Mouse (Mus musculus): ENCODE measurements around the gene Ifi207.
"Not testable (repeated sequence)": the region's sequence is repeated elsewhere in the genome, so short reads cannot be mapped to it uniquely, and the experiment has no call there.

Ifi207 gene

DNA sequence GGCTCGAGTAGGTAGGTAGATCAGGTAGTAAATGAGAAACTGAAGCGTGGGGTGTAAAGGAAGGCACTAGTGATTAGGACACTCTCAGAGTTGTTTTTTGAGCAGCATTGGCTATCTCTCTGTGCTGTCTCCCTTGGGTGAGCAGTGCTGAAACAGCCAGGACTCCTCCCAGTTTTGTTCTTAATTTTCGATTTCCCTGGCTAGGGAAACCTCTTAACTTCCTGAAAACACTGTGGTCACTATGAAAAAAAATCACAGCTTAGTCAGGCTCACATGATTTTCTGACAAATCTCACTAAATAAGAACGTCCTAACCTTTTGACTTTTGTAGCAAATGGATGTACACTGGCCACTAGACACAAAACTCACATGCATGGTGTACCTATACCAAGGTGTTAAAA lies at the start of gene Ifi207:
Gene Ifi207, minus strand, starts transcription at position 92 of the 400 bp plus-strand sequence.
- DNase-seq, result no peak

DNA sequence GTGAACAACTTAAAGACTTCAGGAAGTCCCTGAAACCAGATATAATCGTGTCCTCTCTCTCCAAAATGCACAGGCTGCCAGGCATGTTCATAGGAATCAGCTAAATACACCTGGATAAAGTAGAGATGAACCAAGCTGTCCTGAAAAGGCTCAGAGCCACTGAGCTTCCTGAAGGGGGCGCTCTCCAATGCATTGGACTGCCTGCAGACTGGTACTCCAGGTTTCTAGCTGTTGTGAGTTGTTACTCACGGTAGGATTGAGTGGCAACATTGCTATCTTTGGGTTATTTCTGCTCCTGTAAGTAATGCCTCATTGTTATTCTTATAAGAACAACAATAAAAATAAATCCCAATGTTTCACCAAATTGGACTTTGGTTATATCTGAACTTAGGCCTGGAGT lies 31.9 kb upstream of the Ifi207 start:
- not testable (repeated sequence) for DNase-seq

DNA sequence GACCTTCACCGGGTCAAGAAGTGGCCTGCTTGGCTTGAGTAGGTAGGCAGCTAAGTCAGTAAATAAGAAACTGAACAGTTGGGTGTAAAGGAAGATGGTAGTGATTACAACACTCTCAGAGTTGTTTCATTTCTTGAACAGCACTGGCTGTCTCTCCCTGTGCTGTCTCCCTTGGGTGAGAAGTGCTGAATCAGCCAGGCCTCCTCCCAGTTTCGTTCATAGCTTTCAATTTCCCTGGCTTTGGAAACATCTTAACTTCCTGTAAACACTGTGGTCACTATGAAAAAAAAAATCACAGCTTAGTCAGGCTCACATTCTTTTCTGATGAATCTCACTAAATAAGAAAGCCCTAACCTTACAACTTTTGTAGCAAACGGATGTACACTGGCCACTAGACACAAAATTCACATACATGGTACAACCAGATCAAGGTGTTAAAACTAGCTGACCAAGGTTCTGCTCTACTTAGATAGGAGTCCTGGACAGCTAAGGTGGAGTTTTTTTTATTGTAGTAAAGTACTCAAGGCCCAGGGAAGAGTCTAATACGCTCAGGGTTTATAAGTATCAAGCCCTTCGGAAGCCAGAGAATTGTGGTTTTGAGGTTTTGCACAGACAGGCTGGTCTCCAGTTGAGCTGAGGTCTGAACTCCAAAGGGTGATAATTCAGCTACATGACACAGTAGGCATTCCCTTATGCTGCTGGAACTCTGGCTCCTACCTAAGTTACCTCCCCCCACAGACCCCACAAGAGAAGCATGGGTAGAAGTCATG lies 25.5 kb upstream of the Ifi207 start, which contains the start of gene Ifi204:
Gene Ifi204, minus strand, starts transcription at position 96 of the 770 bp plus-strand sequence.
- peak; percentile 36 for DNase-seq

DNA sequence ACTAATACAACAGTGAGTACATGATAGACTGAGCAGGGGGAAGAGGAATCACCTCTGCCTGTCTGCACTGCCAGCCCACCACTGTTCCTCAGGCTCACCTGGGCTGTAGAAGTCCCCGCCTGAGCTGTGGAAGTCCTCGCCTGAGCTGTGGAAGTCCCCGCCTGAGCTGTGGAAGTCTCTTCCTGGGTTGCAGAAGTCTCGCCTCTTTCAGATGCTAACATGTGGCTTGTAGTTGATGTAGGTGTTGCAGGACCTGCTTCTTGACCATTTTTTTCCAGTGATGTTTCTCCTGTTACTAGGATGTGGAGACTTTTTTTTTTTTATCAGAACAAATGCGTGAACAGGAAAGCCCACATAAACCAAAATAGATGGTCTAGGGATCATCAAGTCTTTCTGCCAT lies 18.5 kb upstream of the Ifi207 start:
- DNase-seq, result not testable (repeated sequence)

DNA sequence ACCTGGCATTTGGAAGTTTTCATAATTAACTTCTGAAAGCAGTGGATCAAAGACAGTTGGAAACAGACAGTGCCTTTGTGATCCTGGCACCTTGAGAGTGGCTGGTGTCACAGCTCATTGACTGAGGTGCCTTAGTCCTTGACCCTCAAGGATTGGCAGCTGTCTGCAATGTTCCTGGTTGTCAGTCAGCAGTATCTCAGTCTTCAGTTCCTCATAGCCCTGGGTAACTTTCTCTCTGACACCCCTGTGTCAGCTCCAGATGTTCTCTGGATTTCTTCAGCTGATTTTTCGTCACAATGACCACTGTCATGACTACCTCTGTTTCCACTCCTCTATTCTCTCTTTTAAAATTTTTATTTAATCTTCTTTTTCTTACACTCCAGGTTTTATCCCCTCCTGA lies 715 bp upstream of the Ifi207 start:
- DNase-seq, result no peak

DNA sequence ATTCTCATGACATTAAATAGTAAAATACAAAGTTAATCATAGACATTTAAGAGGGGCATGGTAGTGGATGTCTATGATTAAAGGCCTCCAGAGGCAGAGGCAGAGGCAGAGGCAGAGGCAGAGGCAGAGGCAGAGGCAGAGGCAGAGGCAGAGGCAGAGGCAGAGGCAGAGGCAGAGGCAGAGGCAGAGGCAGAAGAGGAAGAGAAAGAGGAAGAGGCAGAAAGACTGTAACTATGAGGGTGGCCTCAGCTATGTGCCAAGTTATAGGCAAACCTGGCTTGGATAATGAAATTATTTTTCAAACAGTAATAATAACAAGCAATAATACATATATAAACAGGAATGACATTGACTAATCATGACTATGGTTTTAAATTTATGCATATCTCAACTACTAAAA lies 1.0 kb downstream of the Ifi207 start:
- DNase-seq, result no peak

DNA sequence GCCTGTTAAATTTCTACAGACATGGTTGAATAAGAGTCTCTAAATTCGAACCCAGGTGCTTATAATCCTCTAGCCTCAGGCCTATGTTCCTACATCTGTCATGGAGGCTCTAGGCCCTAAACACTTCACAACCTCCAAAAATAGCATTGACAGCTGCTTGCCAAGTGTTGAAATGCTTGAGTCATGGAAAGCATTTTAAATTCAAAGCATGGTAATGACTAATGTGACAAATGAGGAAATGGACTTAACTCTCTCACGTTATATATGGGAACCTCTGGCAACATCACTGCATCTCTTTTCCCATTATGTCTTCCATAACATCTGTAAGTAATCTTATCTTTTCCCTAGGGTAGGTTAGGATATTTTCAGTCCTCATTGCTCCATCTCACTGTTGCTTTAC lies 4.6 kb downstream of the Ifi207 start:
- no peak for DNase-seq

DNA sequence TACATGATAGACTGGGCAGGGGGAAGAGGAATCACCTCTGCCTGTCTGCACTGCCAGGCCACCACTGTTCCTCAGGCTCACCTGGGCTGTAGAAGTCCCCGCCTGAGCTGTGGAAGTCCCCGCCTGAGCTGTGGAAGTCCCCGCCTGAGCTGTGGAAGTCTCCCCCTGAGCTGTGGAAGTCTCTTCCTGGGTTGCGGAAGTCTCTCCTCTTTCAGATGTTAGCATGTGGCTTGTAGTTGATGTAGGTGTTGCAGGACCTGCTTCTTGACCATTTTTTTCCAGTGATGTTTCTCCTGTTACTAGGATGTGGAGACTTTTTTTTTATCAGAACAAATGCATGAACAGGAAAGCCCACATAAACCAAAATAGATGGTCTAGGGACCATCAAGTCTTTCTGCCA lies 6.5 kb downstream of the Ifi207 start:
- DNase-seq, result not testable (repeated sequence)

DNA sequence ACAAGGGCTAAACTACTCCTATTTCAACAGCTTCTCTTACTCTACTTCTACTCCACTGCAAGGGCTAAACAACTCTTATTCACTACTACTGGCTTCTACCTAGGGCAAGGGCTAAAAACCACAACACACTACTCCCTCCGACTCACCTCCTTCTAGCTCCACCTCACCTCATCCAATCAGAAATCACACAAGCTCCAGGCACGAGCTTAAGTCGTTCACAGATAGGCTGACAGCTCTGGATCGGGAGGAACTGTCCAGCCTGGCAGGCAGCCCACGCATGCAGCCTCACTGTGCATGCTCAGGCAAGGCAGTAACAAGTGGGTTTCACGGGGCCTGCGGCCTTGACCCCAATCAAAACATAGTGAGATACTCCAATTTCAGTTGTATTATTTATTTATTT lies 8.3 kb downstream of the Ifi207 start:
- DNase-seq, result no peak

DNA sequence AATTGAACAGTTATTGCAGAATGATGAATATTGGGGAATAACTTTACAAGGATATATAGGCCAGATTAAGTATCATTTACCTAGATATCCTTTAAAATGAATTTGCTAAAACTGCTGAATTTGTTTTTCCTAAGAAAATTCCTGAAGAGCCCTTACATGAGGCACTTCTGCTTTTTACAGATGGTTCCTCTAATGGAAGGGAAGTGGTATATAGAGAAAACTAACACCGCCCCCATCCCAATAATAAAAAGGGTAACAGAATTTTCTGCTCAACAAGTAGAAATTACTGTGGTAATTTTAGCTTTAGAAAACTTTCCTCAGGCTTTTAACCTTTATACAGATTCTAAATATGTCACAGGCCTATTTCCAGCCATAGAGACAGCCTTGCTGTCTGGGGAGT lies 47.3 kb downstream of the Ifi207 start:
- no peak for DNase-seq

DNA sequence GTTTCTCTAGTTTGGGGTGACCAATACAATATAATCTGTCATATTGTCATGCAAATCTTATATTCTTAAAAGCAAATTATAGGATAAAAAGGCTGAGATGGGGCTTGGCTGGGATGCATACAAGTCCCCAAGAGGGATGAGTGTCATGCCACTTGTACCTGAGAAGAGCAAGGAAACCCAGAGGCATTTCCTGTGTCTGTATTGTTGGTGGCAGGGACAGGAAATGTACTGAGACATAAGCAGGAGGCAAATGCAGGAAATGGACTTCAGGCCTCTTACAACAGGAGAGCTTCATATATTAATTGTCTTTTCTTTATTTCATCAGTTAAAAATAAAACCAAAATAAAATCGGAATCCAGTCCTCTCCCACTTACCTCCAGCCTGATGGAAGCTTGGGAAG lies 62.9 kb downstream of the Ifi207 start:
- not testable (repeated sequence) for DNase-seq

DNA sequence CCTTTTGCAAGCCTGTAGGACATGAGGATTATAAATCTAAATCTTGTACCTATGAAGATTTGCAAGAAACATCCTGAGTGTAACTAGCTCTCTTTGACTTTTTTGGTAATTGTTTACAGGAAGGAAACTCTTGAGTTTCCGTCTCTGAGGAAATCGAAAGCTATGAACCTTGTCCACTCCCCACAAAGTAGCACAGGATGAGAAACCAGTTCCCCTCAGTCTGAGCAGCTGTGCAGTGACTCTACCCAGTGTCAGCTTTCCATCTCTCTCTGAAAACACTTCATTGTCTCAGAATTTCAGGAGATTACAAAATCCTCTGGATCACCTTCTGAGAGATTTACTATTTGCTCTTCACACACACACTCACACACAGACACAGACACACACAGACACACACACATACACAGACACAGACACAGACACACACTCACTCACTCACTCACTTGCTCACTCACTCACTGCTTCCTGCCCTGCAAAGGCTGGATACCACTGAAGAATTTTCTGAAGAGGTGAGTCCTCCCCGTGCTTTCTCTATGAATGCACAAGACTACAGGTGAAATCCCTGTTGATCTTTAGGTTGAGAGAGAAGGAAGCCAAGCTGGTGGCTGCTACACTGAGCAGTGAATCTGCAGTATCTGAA lies 68.0 kb downstream of the Ifi207 start, which contains the start of gene Ifi208:
Gene Ifi208, plus strand, starts transcription at position 218 of the 640 bp plus-strand sequence.
- DNase-seq, result not testable (repeated sequence)
